Mouse (Mus musculus) MEL (cell line): ENCODE results near the gene Phf2.

Source experiments
- CTCF ChIP-seq, 3 experiments: IDR thresholded peaks in 2 of 3; conservative IDR thresholded peaks in 1 of 3; 2 replicates each; pipeline ENCODE4 v1.5.1; 2011 to 2012; ENCODE audit warnings: low read length in 3 of 3, low read depth in 2 of 3, mild to moderate bottlenecking in 2 of 3, improper control_type of control experiment in 1 of 3, inconsistent platforms in 1 of 3, mixed read lengths in 1 of 3, moderate library complexity in 1 of 3; ENCODE audit not compliant: control insufficient read depth in 1 of 3, insufficient read depth in 1 of 3, poor library complexity in 1 of 3, severe bottlenecking in 1 of 3
- E2F4 ChIP-seq: IDR thresholded peaks from 2 replicates; pipeline ENCODE4 v1.6.1; 2011; ENCODE audit warnings: low read depth, low read length, improper control_type of control experiment, borderline replicate concordance
- EP300 ChIP-seq, 2 experiments: IDR thresholded peaks; 2 replicates each; pipeline ENCODE4 v1.6.1; 2011; ENCODE audit warnings: improper control_type of control experiment in 2 of 2, low read length in 2 of 2, low read depth in 1 of 2, mild to moderate bottlenecking in 1 of 2
- HCFC1 ChIP-seq: IDR thresholded peaks from 2 replicates; pipeline ENCODE4 v1.6.1; 2012; ENCODE audit warnings: low read depth, mild to moderate bottlenecking, inconsistent platforms, low read length, improper control_type of control experiment, moderate library complexity
- MAZ ChIP-seq: IDR thresholded peaks from 2 replicates; pipeline ENCODE4 v1.6.1; 2012; ENCODE audit warnings: low read depth, mild to moderate bottlenecking, inconsistent platforms, low read length, improper control_type of control experiment
- MYB ChIP-seq: IDR thresholded peaks from 2 replicates; pipeline ENCODE4 v1.6.1; 2011; ENCODE audit warnings: mild to moderate bottlenecking, low read depth, low read length, improper control_type of control experiment
- TAL1 ChIP-seq: IDR thresholded peaks from 2 replicates; pipeline ENCODE4 v1.6.1; 2012; ENCODE audit warnings: mild to moderate bottlenecking, inconsistent platforms, low read length, moderate library complexity, mixed read lengths
- USF1 ChIP-seq: IDR thresholded peaks from 2 replicates; pipeline ENCODE4 v1.6.1; 2014; ENCODE audit warnings: low read depth, mild to moderate bottlenecking, inconsistent platforms, low read length, improper control_type of control experiment, moderate library complexity

- TF ChIP-seq MYB, result no peak
- TF ChIP-seq E2F4, result no peak
- TF ChIP-seq HCFC1, result no peak
- no peak for TF ChIP-seq TAL1
- no peak for TF ChIP-seq CTCF (IDR thresholded peaks at IDR 0.05 in 2 of 3, conservative IDR thresholded peaks at IDR 0.05 in 1 of 3; ENCODE audit: control insufficient read depth in 1 of 3, insufficient read depth in 1 of 3, low read depth in 2 of 3, low read length in 3 of 3, poor library complexity in 1 of 3, severe bottlenecking in 1 of 3)
- no peak for TF ChIP-seq MAZ
- no peak for TF ChIP-seq EP300 (IDR thresholded peaks at IDR 0.05; ENCODE audit: low read depth in 1 of 2, low read length in 2 of 2)
- no peak for TF ChIP-seq USF1
These were observed 91.2 kb downstream of the Phf2 start for GRCm38 (mm10) chr13:48779592-48780344.
